Mouse (Mus musculus) G1E (cell line): Measurements from ENCODE around the gene P2ry12.

Source experiments
- CTCF ChIP-seq: IDR thresholded peaks from 2 replicates; pipeline ENCODE4 v1.5.1; 2012; ENCODE audit warnings: low read depth, low read length, inconsistent platforms, mixed read lengths
- GATA1 ChIP-seq: IDR thresholded peaks from 2 replicates; pipeline ENCODE4 v1.6.1; 2012; ENCODE audit warnings: borderline replicate concordance, low read length, inconsistent platforms, mixed read lengths
- GATA2 ChIP-seq: IDR thresholded peaks from 2 replicates; pipeline ENCODE4 v1.6.1; 2012; ENCODE audit warnings: low read depth, low read length, inconsistent platforms, borderline replicate concordance
- POLR2AphosphoS5 ChIP-seq: IDR thresholded peaks from 2 replicates; pipeline ENCODE4 v1.6.1; 2012; ENCODE audit warnings: low read depth, low read length, inconsistent platforms; ENCODE audit not compliant: insufficient replicate concordance
- TAL1 ChIP-seq: conservative IDR thresholded peaks from 2 replicates; pipeline ENCODE4 v1.6.1; 2012; ENCODE audit warnings: low read depth, low read length, inconsistent platforms, mixed read lengths

DNA sequence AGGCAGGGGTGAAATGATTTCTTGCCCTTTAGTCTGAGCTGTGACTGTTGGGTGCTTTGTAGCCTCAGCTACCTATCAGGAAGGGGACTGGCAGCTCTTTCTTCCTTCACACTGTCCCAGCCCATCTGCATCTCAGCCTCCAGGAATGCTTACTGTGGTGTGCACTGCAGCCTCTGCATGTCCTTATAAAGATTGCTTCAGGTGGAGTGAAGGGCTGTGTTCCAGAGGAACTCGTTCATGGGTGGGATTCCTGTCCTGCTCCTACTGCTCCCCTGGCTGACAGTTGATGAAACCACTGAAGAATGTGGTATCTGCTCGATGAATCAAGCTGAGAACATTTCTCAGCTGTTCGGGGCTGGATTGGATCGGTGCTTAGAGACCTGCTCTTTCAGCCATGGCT, 75.3 kb downstream of the P2ry12 start:
- no peak for TF ChIP-seq CTCF
- no peak for TF ChIP-seq TAL1
- TF ChIP-seq GATA2: no peak
- TF ChIP-seq POLR2AphosphoS5: no peak
- TF ChIP-seq GATA1: no peak
